Mouse (Mus musculus): ENCODE results near the gene Gm20517.

- TF ChIP-seq CTCF (IDR thresholded peaks at IDR 0.05; ENCODE audit: low read depth, low read length) = no peak
- no peak for TF ChIP-seq POLR2A (IDR thresholded peaks at IDR 0.05; ENCODE audit: insufficient read depth, low read length)
- TF ChIP-seq EP300 (IDR thresholded peaks at IDR 0.05; ENCODE audit: insufficient read depth, low read depth, low read length) = no peak
Measured at GRCm38 (mm10) chr17:47617605-47618307, 6.4 kb downstream of the Gm20517 start.
